Mouse (Mus musculus) urinary bladder, adult 18-20 months (tissue): ENCODE results near the gene Nmd3.
A peak's percentile ranks its signal among the peaks of the same experiment; 100 is the strongest.

Experiments used
- DNase-seq, 2 experiments: peaks; one replicate each; pipeline ENCODE4 v3.0.0; 2022; ENCODE audit warnings: low spot score in 2 of 2, mixed read lengths in 2 of 2

Gene Nmd3

GRCm38 (mm10) chr3:69763630-69764565, 42.1 kb downstream of the Nmd3 start:
- DNase-seq = no peak

GRCm38 (mm10) chr3:69765206-69765605, 43.4 kb downstream of the Nmd3 start:
- DNase-seq = no peak

- no peak for DNase-seq
Measured at GRCm38 (mm10) chr3:69769150-69769549, 47.4 kb downstream of the Nmd3 start.

GRCm38 (mm10) chr3:69773356-69773755, 51.6 kb downstream of the Nmd3 start:
- DNase-seq = no peak

- no peak for DNase-seq
Measured at GRCm38 (mm10) chr3:69779246-69779796, 57.5 kb downstream of the Nmd3 start.

- DNase-seq = peak in 1 of 2 experiments; percentile 34
Measured at GRCm38 (mm10) chr3:69792823-69793417, 71.1 kb downstream of the Nmd3 start.

- DNase-seq = no peak
Measured at GRCm38 (mm10) chr3:69797533-69797932, 75.7 kb downstream of the Nmd3 start.

- no peak for DNase-seq
Measured at GRCm38 (mm10) chr3:69797969-69798368, 76.2 kb downstream of the Nmd3 start.

GRCm38 (mm10) chr3:69799096-69799495, 77.3 kb downstream of the Nmd3 start:
- no peak for DNase-seq

GRCm38 (mm10) chr3:69800829-69801384, 79.1 kb downstream of the Nmd3 start:
- no peak for DNase-seq

- no peak for DNase-seq
Measured at GRCm38 (mm10) chr3:69803137-69803536, 81.4 kb downstream of the Nmd3 start.
